Comparison of ENCODE assay signal across 26 mouse cellular contexts in the genomic region with DNA sequence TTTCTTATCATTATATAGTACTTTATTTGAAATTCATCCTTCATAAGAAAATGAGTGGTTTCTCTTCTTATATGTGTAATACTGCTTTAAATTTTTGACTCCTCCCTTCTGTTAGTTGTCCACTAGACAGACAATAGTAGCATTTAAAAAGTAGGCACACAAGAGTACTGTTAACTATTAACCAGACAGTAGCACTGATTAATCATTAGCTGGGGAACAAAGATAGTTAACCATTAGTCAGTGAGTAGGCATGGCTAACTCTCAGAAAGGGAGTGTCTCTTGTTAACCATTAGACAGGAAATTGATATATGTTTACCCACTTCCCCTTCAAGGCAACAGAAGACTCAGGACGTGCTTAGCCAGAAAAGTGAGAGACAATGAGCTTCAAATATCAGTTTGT.
A peak's percentile ranks its signal among the peaks of the same experiment; 100 is the strongest.
DNase-seq lines count a peak whose midpoint lies in the region; ATAC-seq and TF ChIP-seq lines count a peak whose summit lies in the region.
"Had no signal": no experiment of that assay in that cellular context is flagged by ENCODE, and none has a peak within 500 bp of the region (broad histone marks: within the 10 kb centered on the region; RNA-seq: fewer than 3 reads in every experiment).

No protein-coding gene starts in this region.

- H3K4me2 ChIP-seq in kidney, postnatal 0 days (ENCODE audit: low read length): no peak overlapping the region
- H3K4me2 ChIP-seq in intestine, embryonic 16.5 days (ENCODE audit: low read depth, low read length): no peak overlapping the region
- H3K4me2 ChIP-seq: embryonic facial prominence, embryonic 13.5 days; forebrain, embryonic 12.5 days; forebrain, embryonic 15.5 days; heart, embryonic 13.5 days; hindbrain, embryonic 14.5 days had no signal

- WGBS in kidney, postnatal 0 days: 17% methylated on average over 1 of the region's 1 CpGs
- WGBS in intestine, embryonic 16.5 days: 29% methylated on average over 1 of the region's 1 CpGs
- 3% methylated on average over 1 of the region's 1 CpGs for whole genome bisulfite sequencing in large intestine, adult 2 months

- H3K9ac ChIP-seq in kidney, postnatal 0 days (ENCODE audit: low read depth, low read length): no peak overlapping the region
- H3K9ac ChIP-seq in intestine, embryonic 16.5 days (ENCODE audit: low read depth, low read length): no peak overlapping the region
- H3K9ac ChIP-seq: embryonic facial prominence, embryonic 13.5 days; forebrain, embryonic 12.5 days; forebrain, embryonic 15.5 days; heart, embryonic 13.5 days; hindbrain, embryonic 14.5 days had no signal

- H3K9me3 ChIP-seq in kidney, postnatal 0 days (replicated peaks; ENCODE audit: low read length): no peaks in the 10 kb centered on the region
- H3K9me3 ChIP-seq in intestine, embryonic 16.5 days (ENCODE audit: control insufficient read depth, low read length): no peaks in the 10 kb centered on the region
- H3K9me3 ChIP-seq: embryonic facial prominence, embryonic 10.5 days; embryonic facial prominence, embryonic 13.5 days; forebrain, embryonic 12.5 days; forebrain, embryonic 15.5 days; heart, embryonic 10.5 days; heart, embryonic 13.5 days had no signal

- no peaks in the 10 kb centered on the region for H3K27me3 ChIP-seq in kidney, postnatal 0 days (ENCODE audit: insufficient read depth, low read length)
- no peaks in the 10 kb centered on the region for H3K27me3 ChIP-seq in intestine, embryonic 16.5 days (replicated peaks; ENCODE audit: control insufficient read depth, insufficient read depth, low read length)
- H3K27me3 ChIP-seq: embryonic facial prominence, embryonic 13.5 days; forebrain, embryonic 12.5 days; forebrain, embryonic 15.5 days; heart, embryonic 13.5 days had no signal

- H3K27ac ChIP-seq in kidney, postnatal 0 days: no peak overlapping the region
- H3K27ac ChIP-seq in intestine, embryonic 16.5 days (ENCODE audit: low read length): no peak overlapping the region
- H3K27ac ChIP-seq: embryonic facial prominence, embryonic 10.5 days; embryonic facial prominence, embryonic 13.5 days; forebrain, embryonic 12.5 days; forebrain, embryonic 15.5 days; heart, adult 2 months; heart, embryonic 10.5 days; heart, embryonic 13.5 days; hindbrain, embryonic 14.5 days had no signal

- no peak for TF ChIP-seq CTCF in kidney, postnatal 0 days (IDR thresholded peaks at IDR 0.05; ENCODE audit: low read depth)

- H3K4me3 ChIP-seq in kidney, postnatal 0 days (replicated peaks; ENCODE audit: low read depth, low read length): no peak overlapping the region
- H3K4me3 ChIP-seq in intestine, embryonic 16.5 days (ENCODE audit: low read length): no peak overlapping the region
- H3K4me3 ChIP-seq: embryonic facial prominence, embryonic 10.5 days; embryonic facial prominence, embryonic 13.5 days; erythroblast, embryonic 14.5 days; forebrain, embryonic 12.5 days; forebrain, embryonic 15.5 days; heart, adult 2 months; heart, embryonic 10.5 days; heart, embryonic 13.5 days had no signal

- ATAC-seq in kidney, postnatal 0 days (replicated peaks; ENCODE audit: low FRiP score, low read depth): peak; percentile 46
- peak; percentile 23; the same call in 1 of the 2 replicates for ATAC-seq in intestine, embryonic 16.5 days
- ATAC-seq: CD4-positive, CD25-positive, alpha-beta regulatory T cell, adult 4 months; forebrain, embryonic 15.5 days had no signal

- no peaks in the 10 kb centered on the region for H3K36me3 ChIP-seq in kidney, postnatal 0 days (ENCODE audit: insufficient read depth, low read length)
- H3K36me3 ChIP-seq in intestine, embryonic 16.5 days (ENCODE audit: control insufficient read depth, insufficient read depth, low read length): no peaks in the 10 kb centered on the region
- H3K36me3 ChIP-seq: embryonic facial prominence, embryonic 10.5 days; embryonic facial prominence, embryonic 13.5 days; forebrain, embryonic 12.5 days; forebrain, embryonic 15.5 days; heart, embryonic 10.5 days; heart, embryonic 13.5 days had no signal

- H3K4me1 ChIP-seq in kidney, postnatal 0 days (replicated peaks; ENCODE audit: insufficient read depth, low read length): no peaks in the 10 kb centered on the region
- no peaks in the 10 kb centered on the region for H3K4me1 ChIP-seq in intestine, embryonic 16.5 days (ENCODE audit: control insufficient read depth, insufficient read depth, low read length)
- H3K4me1 ChIP-seq: embryonic facial prominence, embryonic 10.5 days; embryonic facial prominence, embryonic 13.5 days; forebrain, embryonic 12.5 days; forebrain, embryonic 15.5 days; heart, embryonic 10.5 days; heart, embryonic 13.5 days had no signal

- DNase-seq in kidney, postnatal 0 days (ENCODE audit: low spot score): peak; percentile 0
- no peak for DNase-seq in kidney, postnatal 10 days
- peak; percentile 44 for DNase-seq in large intestine, adult 2 months (ENCODE audit: low read depth, low spot score)
- no peak for DNase-seq in heart, adult 11 months
- no peak for DNase-seq in cerebellum, postnatal 36 days
- DNase-seq: adrenal gland, adult 2 months; adrenal gland, postnatal 14 days; cerebellum, adult 11 months; cerebellum, adult 2 months; cerebellum, adult 9-11 months; cerebellum, postnatal 25 days; embryo, embryonic 11 days; gastrocnemius, postnatal 25 days; heart, adult 2 months; heart, postnatal 14 days; heart, postnatal 4 days had no signal

Comparison
In these comparisons a context has a peak if more than half of its experiments do, and no peak if none do; other contexts are left out.
1. DNase-seq: peak in kidney, postnatal 0 days (single experiment) and large intestine, adult 2 months (single experiment); none in kidney, postnatal 10 days (single experiment), heart, adult 11 months (single experiment) and cerebellum, postnatal 36 days (0 of 2).